Mouse (Mus musculus): Measurements from ENCODE around the gene Gm2016.
"Not testable (repeated sequence)": the region's sequence is repeated elsewhere in the genome, so short reads cannot be mapped to it uniquely, and the experiment has no call there.

- TF ChIP-seq CTCF, POLR2A (IDR thresholded peaks at IDR 0.05; ENCODE audit: insufficient read depth, low read depth, low read length): not testable (repeated sequence)
These were observed 9.8 kb upstream of the Gm2016 start for GRCm38 (mm10) chr12:87864048-87864447.

All from olfactory bulb, adult 2 months (tissue).